Mouse (Mus musculus): ENCODE measurements around the gene Dohh. TPM values are rescaled to one million over a fixed set of nuclear protein-coding genes. Genes with fewer than 3 reads are reported as not detected.

The Dohh gene
- total and polyA plus RNA-seq, 3 experiments = 78.2 to 131 (median 81.7) TPM

DNA sequence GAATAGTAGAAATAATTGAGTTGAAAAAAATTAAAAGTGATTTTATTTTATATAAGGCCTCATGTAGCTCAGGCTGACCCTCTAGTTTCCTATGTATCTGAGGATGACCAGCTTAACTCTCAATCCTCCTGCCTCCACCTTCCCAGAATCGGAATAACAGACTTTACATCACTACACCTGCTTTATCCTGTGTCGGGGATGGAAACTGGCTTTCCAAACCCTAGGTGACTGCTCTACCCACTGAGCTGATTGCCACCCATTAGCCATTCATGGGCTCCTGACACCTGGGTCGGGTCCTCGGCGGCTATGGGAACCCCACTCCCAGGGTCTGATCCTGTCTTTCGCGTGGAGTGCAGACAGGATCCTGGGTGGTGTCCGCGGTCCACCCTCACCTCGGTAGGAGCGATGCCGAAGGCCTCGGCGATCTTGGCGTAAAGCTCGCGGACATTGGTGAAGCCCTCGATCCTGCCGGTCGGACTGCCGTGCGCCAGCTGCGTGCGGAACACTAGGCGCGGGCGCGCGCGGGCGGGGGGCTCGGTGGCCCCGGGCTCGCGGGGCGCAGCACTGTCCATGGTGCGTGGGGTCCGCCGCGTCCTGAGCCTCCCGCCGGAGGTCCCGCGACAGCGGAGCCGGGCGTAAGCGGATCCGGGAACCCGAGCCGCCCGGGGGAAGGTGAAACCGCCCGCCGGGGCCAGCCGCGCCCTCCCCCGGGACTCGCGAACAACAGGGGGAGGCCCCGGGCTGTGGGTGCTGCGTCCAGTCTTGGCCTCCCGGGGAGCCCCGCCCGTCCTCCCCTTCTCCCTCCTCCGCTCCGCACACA lies 41.3 kb upstream of the Dohh start, which contains the start of gene Gipc3:
TSS of gene Gipc3 (minus strand) at position 581 of the 820 bp plus-strand sequence.
- Histone ChIP-seq H3K79me2 (replicated peaks; ENCODE audit: control insufficient read depth, extremely low read depth, insufficient read depth, poor library complexity, severe bottlenecking) (no peaks in the 10 kb centered on the region), H3K27me3 (replicated peaks) (peaks cover 24% of the 10 kb centered on the region), H3K4me1 (ENCODE audit: control insufficient read depth in 1 of 2, insufficient read depth in 2 of 2) (peaks cover 0 to 25% of the 10 kb centered on the region in 2 experiments; a peak in 2 of 4 replicates), H3K4me2 (ENCODE audit: insufficient read depth, low read depth, poor library complexity, severe bottlenecking) (peak within 1 kb of the TSS; percentile 98), H3K27ac (ENCODE audit: insufficient read depth, low read depth) (no peak within 1 kb of the TSS), H3K9ac (ENCODE audit: insufficient read depth, low read depth) (peak within 1 kb of the TSS; percentile 34), H3K4me3 (replicated peaks in 1 of 3; ENCODE audit: low read depth in 2 of 3, low read length in 2 of 3, poor library complexity in 1 of 3) (peak within 1 kb of the TSS; percentile 15 to 55 (median 41)), H3K36me3 (replicated peaks in 1 of 2; ENCODE audit: control insufficient read depth in 1 of 2, insufficient read depth in 1 of 2, low read length in 1 of 2) (peaks cover 16 to 27% of the 10 kb centered on the region in 2 experiments), H3K9me3 (replicated peaks; ENCODE audit: low read length) (no peaks in the 10 kb centered on the region)
- no peak for DNase-seq (ENCODE audit: extremely low read depth)
- peak; percentile 46; the same call in 1 of the 2 replicates for TF ChIP-seq IRF4 (IDR thresholded peaks at IDR 0.05; ENCODE audit: low read depth, low read length)
- TF ChIP-seq UBTF (IDR thresholded peaks at IDR 0.05; ENCODE audit: low read depth, low read length) = peak; percentile 94
- no peak for TF ChIP-seq NRF1 (IDR thresholded peaks at IDR 0.05; ENCODE audit: low read depth, low read length)
- TF ChIP-seq HCFC1 (IDR thresholded peaks at IDR 0.05; ENCODE audit: low read depth, low read length) = no peak; the same call in 1 of the 2 replicates
- no peak for TF ChIP-seq EP300 (IDR thresholded peaks at IDR 0.05; ENCODE audit: low read length)
- no peak for TF ChIP-seq CHD1 (IDR thresholded peaks at IDR 0.05; ENCODE audit: low read depth, low read length)
- peak; percentile 25; the same call in 1 of the 2 replicates for TF ChIP-seq MAZ (IDR thresholded peaks at IDR 0.05; ENCODE audit: low read depth, low read length)
- no peak for TF ChIP-seq USF2 (conservative IDR thresholded peaks at IDR 0.05; ENCODE audit: low read depth, low read length)
- TF ChIP-seq MXI1 (IDR thresholded peaks at IDR 0.05; ENCODE audit: low read depth, low read length) = no peak
- no peak for TF ChIP-seq BHLHE40 (IDR thresholded peaks at IDR 0.05; ENCODE audit: low read depth, low read length)
- TF ChIP-seq JUND (conservative IDR thresholded peaks at IDR 0.05; ENCODE audit: low read depth, low read length) = no peak
- no peak for TF ChIP-seq JUN (IDR thresholded peaks at IDR 0.05; ENCODE audit: insufficient read depth, low read depth, low read length)
- no peak for TF ChIP-seq MYC (IDR thresholded peaks at IDR 0.05; ENCODE audit: low read depth, low read length)
- TF ChIP-seq ZKSCAN1 (IDR thresholded peaks at IDR 0.05; ENCODE audit: borderline replicate concordance, low read depth, low read length) = no peak
- TF ChIP-seq ETS1 (conservative IDR thresholded peaks at IDR 0.05; ENCODE audit: low read depth, low read length) = 0 out of 2 replicates have a peak, but pooled peaks have one; percentile 14
- TF ChIP-seq TCF12 (IDR thresholded peaks at IDR 0.05; ENCODE audit: low read depth, low read length) = peak; percentile 51; the same call in 1 of the 2 replicates
- 0 out of 2 replicates have a peak, but pooled peaks have one; percentile 12 for TF ChIP-seq ELF1 (IDR thresholded peaks at IDR 0.05; ENCODE audit: low read depth, low read length)
- TF ChIP-seq MEF2A (IDR thresholded peaks at IDR 0.05; ENCODE audit: borderline replicate concordance, low read depth, low read length) = 0 out of 2 replicates have a peak, but pooled peaks have one; percentile 16
- dilution Hi-C loops (cut with MboI; ENCODE audit: extremely low pct_ligation_motif_present, extremely low pct_unique_long_range_greater_than_20kb, low sequenced_read_pairs) = no loop called here
- in situ Hi-C loops (cut with MboI; ENCODE audit: low pct_ligation_motif_present, low pct_unique_long_range_greater_than_20kb, low sequenced_read_pairs) = loop anchor here (5.0 kb wide), 1 partner anchor 51 kb away; the partner anchor contains the start of genes Pip5k1c and Tjp3

All from CH12.LX (cell line).